Mouse (Mus musculus): ENCODE results near the gene Ltf. TPM values are rescaled to one million over a fixed set of nuclear protein-coding genes. Genes with fewer than 3 reads are reported as not detected.
A peak's percentile ranks its signal among the peaks of the same experiment; 100 is the strongest.

Gene Ltf
- not detected for total RNA-seq (2021)
- long read RNA-seq, experiment 1, result 0 reads
- long read RNA-seq, experiment 2, result 0 reads

GRCm38 (mm10) chr9:111019022-111019421 is at the start of gene Ltf:
TSS of gene Ltf (plus strand) at chr9:111019271.
- Histone ChIP-seq H3K4me3 (no peak within 1 kb of the TSS), H3K27ac (no peak within 1 kb of the TSS)
- no peak for TF ChIP-seq CTCF (conservative IDR thresholded peaks at IDR 0.05)
- no peak for DNase-seq (ENCODE audit: low spot score in 2 of 2)

GRCm38 (mm10) chr9:110979411-110979810 is 39.7 kb upstream of the Ltf start:
- TF ChIP-seq CTCF (conservative IDR thresholded peaks at IDR 0.05), result no peak
- DNase-seq (ENCODE audit: low spot score in 2 of 2), result no peak
- Histone ChIP-seq H3K4me3 (no peak overlapping the region), H3K27ac (no peak overlapping the region)

- Histone ChIP-seq H3K4me3 (no peak overlapping the region), H3K27ac (no peak overlapping the region)
- TF ChIP-seq CTCF (conservative IDR thresholded peaks at IDR 0.05), result no peak
- DNase-seq (ENCODE audit: low spot score in 2 of 2), result no peak
Observed at GRCm38 (mm10) chr9:110982351-110982750, 36.7 kb upstream of the Ltf start.

- no peak for TF ChIP-seq CTCF (conservative IDR thresholded peaks at IDR 0.05)
- H3K27ac ChIP-seq, result no peak overlapping the region
- no peak overlapping the region for H3K4me3 ChIP-seq
- DNase-seq (ENCODE audit: low spot score in 2 of 2), result no peak
Observed at GRCm38 (mm10) chr9:110984096-110984495, 35.0 kb upstream of the Ltf start.

- no peak for DNase-seq (ENCODE audit: low spot score in 2 of 2)
- no peak overlapping the region for H3K27ac ChIP-seq
- TF ChIP-seq CTCF (conservative IDR thresholded peaks at IDR 0.05), result no peak
- no peak overlapping the region for H3K4me3 ChIP-seq
Observed at GRCm38 (mm10) chr9:110985541-110985940, 33.5 kb upstream of the Ltf start.

GRCm38 (mm10) chr9:110985951-110986350 is 33.1 kb upstream of the Ltf start:
- Histone ChIP-seq H3K4me3 (no peak overlapping the region), H3K27ac (no peak overlapping the region)
- TF ChIP-seq CTCF (conservative IDR thresholded peaks at IDR 0.05), result no peak
- DNase-seq (ENCODE audit: low spot score in 2 of 2), result no peak

GRCm38 (mm10) chr9:110987331-110987730 is 31.7 kb upstream of the Ltf start:
- TF ChIP-seq CTCF (conservative IDR thresholded peaks at IDR 0.05), result no peak
- H3K27ac ChIP-seq, result no peak overlapping the region
- no peak for DNase-seq (ENCODE audit: low spot score in 2 of 2)
- H3K4me3 ChIP-seq, result no peak overlapping the region

GRCm38 (mm10) chr9:110988078-110988477 is 31.0 kb upstream of the Ltf start:
- H3K4me3 ChIP-seq, result no peak overlapping the region
- DNase-seq (ENCODE audit: low spot score in 2 of 2), result no peak
- no peak for TF ChIP-seq CTCF (conservative IDR thresholded peaks at IDR 0.05)
- no peak overlapping the region for H3K27ac ChIP-seq

GRCm38 (mm10) chr9:110989141-110989540 is 29.9 kb upstream of the Ltf start:
- no peak for DNase-seq (ENCODE audit: low spot score in 2 of 2)
- TF ChIP-seq CTCF (conservative IDR thresholded peaks at IDR 0.05), result no peak
- Histone ChIP-seq H3K27ac (no peak overlapping the region), H3K4me3 (no peak overlapping the region)

- no peak for DNase-seq (ENCODE audit: low spot score in 2 of 2)
- Histone ChIP-seq H3K4me3 (no peak overlapping the region), H3K27ac (peak overlapping the region; percentile 6; the same call in 1 of the 2 replicates)
- TF ChIP-seq CTCF (conservative IDR thresholded peaks at IDR 0.05), result no peak
Observed at GRCm38 (mm10) chr9:110989543-110989942, 29.5 kb upstream of the Ltf start.

- Histone ChIP-seq H3K4me3 (no peak within 1 kb of the TSS), H3K27ac (peak within 1 kb of the TSS; percentile 6; the same call in 1 of the 2 replicates)
- DNase-seq (ENCODE audit: low spot score in 2 of 2), result no peak
- TF ChIP-seq CTCF (conservative IDR thresholded peaks at IDR 0.05), result no peak
Observed at GRCm38 (mm10) chr9:110990204-110990603, 28.9 kb upstream of the Ltf start, which contains the start of gene Rtp3. TSS of gene Rtp3 (minus strand) at chr9:110990583.

- no peak for DNase-seq (ENCODE audit: low spot score in 2 of 2)
- no peak for TF ChIP-seq CTCF (conservative IDR thresholded peaks at IDR 0.05)
- H3K4me3 ChIP-seq, result no peak overlapping the region
- no peak overlapping the region for H3K27ac ChIP-seq
Observed at GRCm38 (mm10) chr9:110993281-110993709, 25.8 kb upstream of the Ltf start.

- TF ChIP-seq CTCF (conservative IDR thresholded peaks at IDR 0.05), result peak; percentile 53
- peak overlapping the region; percentile 82 for H3K27ac ChIP-seq
Observed at GRCm38 (mm10) chr9:110994716-110995172, 24.3 kb upstream of the Ltf start.

GRCm38 (mm10) chr9:110997245-110997644 is 21.8 kb upstream of the Ltf start:
- peak; percentile 97 for TF ChIP-seq CTCF (conservative IDR thresholded peaks at IDR 0.05)
- peak; percentile 65 to 79 for DNase-seq (ENCODE audit: low spot score in 2 of 2)
- no peak overlapping the region for H3K4me3 ChIP-seq
- no peak overlapping the region for H3K27ac ChIP-seq

More at GRCm38 (mm10) chr9:110994716-110995172, 24.3 kb upstream of the Ltf start:
- peak; percentile 76 to 81 for DNase-seq (ENCODE audit: low spot score in 2 of 2)
- H3K4me3 ChIP-seq, result peak overlapping the region; percentile 56
